Mouse (Mus musculus) myocyte (in vitro differentiated cells): ENCODE results near the gene Gan. TPM values are rescaled to one million over a fixed set of nuclear protein-coding genes. Genes with fewer than 3 reads are reported as not detected.

ENCODE experiments used
- H3K27me3 ChIP-seq: one replicate; pipeline ENCODE4 v1.6.1; 2011; ENCODE audit not compliant: control insufficient read depth, insufficient read depth, insufficient read length
- H3K36me3 ChIP-seq: one replicate; pipeline ENCODE4 v1.6.1; 2011; ENCODE audit not compliant: control insufficient read depth, insufficient read depth
- H3K4me2 ChIP-seq: one replicate; pipeline ENCODE4 v1.6.1; 2011; ENCODE audit warnings: low read depth, control low read depth
- H3K4me3 ChIP-seq: one replicate; pipeline ENCODE4 v1.5.1; 2011; ENCODE audit warnings: mild to moderate bottlenecking, control low read depth, moderate library complexity
- H3K79me2 ChIP-seq: one replicate; pipeline ENCODE4 v1.6.1; 2011; ENCODE audit not compliant: control insufficient read depth, insufficient read depth
- H3ac ChIP-seq: one replicate; pipeline ENCODE4 v1.6.1; 2011; ENCODE audit not compliant: control insufficient read depth, insufficient read length
- CEBPB ChIP-seq: IDR thresholded peaks from 2 replicates; pipeline ENCODE4 v1.6.1; 2011; ENCODE audit warnings: mild to moderate bottlenecking, moderate library complexity; ENCODE audit not compliant: poor library complexity, insufficient read depth, severe bottlenecking
- E2F4 ChIP-seq: IDR thresholded peaks from one replicate; pipeline ENCODE4 v1.6.1; 2011; ENCODE audit warnings: mild to moderate bottlenecking, control low read depth, moderate library complexity; ENCODE audit not compliant: insufficient read depth
- MAX ChIP-seq: IDR thresholded peaks from one replicate; pipeline ENCODE4 v1.6.1; 2011; ENCODE audit warnings: low read depth, mild to moderate bottlenecking, control low read depth
- MYOD1 ChIP-seq, 3 experiments: IDR thresholded peaks; one replicate each; pipeline ENCODE4 v1.6.1; 2011; ENCODE audit warnings: control low read depth in 2 of 3, low read depth in 2 of 3, mild to moderate bottlenecking in 2 of 3, moderate library complexity in 1 of 3; ENCODE audit not compliant: insufficient read length in 2 of 3, control insufficient read depth in 1 of 3
- MYOG ChIP-seq, 3 experiments: IDR thresholded peaks; one replicate each; pipeline ENCODE4 v1.6.1; 2011; ENCODE audit warnings: control low read depth in 2 of 3, low read depth in 2 of 3, mild to moderate bottlenecking in 2 of 3; ENCODE audit not compliant: insufficient read length in 2 of 3, control insufficient read depth in 1 of 3, insufficient read depth in 1 of 3
- POLR2A ChIP-seq: IDR thresholded peaks from one replicate; pipeline ENCODE4 v1.6.1; 2011; ENCODE audit warnings: low read depth, mild to moderate bottlenecking, control low read depth, moderate library complexity; ENCODE audit not compliant: insufficient read length
- POLR2AphosphoS2 ChIP-seq: IDR thresholded peaks from one replicate; pipeline ENCODE4 v1.6.1; 2011; ENCODE audit warnings: low read depth, control low read depth; ENCODE audit not compliant: insufficient read length
- REST ChIP-seq: IDR thresholded peaks from one replicate; pipeline ENCODE4 v1.6.1; 2011; ENCODE audit warnings: mild to moderate bottlenecking, control low read depth, moderate library complexity; ENCODE audit not compliant: insufficient read depth, insufficient read length
- SRF ChIP-seq: IDR thresholded peaks from one replicate; pipeline ENCODE4 v1.6.1; 2011; ENCODE audit warnings: low read depth; ENCODE audit not compliant: control insufficient read depth, insufficient read length
- TCF12 ChIP-seq: IDR thresholded peaks from one replicate; pipeline ENCODE4 v1.6.1; 2011; ENCODE audit warnings: mild to moderate bottlenecking, control low read depth; ENCODE audit not compliant: poor library complexity, insufficient read depth, severe bottlenecking
- TCF3 ChIP-seq: IDR thresholded peaks from one replicate; pipeline ENCODE4 v1.6.1; 2011; ENCODE audit warnings: low read depth, control low read depth; ENCODE audit not compliant: insufficient read length
- USF1 ChIP-seq: IDR thresholded peaks from one replicate; pipeline ENCODE4 v1.6.1; 2011; ENCODE audit warnings: low read depth, mild to moderate bottlenecking, control low read depth, moderate library complexity
- polyA plus RNA-seq: library from polyadenylated mRNA; unstranded; fragments of >200 nt; fragmentation: generic; extraction: Trizol; gene quantifications from one replicate; pipeline ENCODE4 v1.2.1, GENCODE M21; 2012; ENCODE audit warnings: missing spikeins

The Gan gene
- polyA plus RNA-seq, 1 experiment, result 3.7 TPM

- Histone ChIP-seq H3K79me2 (peaks cover 18% of the 10 kb centered on the region), H3K36me3 (no peaks in the 10 kb centered on the region), H3ac (no peak overlapping the region), H3K4me2 (no peak overlapping the region), H3K4me3 (no peak overlapping the region), H3K27me3 (no peaks in the 10 kb centered on the region)
- TF ChIP-seq MYOD1 (IDR thresholded peaks at IDR 0.05; ENCODE audit: control insufficient read depth in 1 of 3, insufficient read length in 2 of 3, low read depth in 2 of 3) (peak in 2 of 3 experiments; percentile 26 to 70), POLR2A (no peak)
Measured at GRCm38 (mm10) chr8:117166515-117166914, 8.6 kb downstream of the Gan start.

GRCm38 (mm10) chr8:117167243-117167883 lies 9.4 kb downstream of the Gan start:
- H3K27me3 ChIP-seq, result no peaks in the 10 kb centered on the region
- H3K36me3 ChIP-seq, result no peaks in the 10 kb centered on the region
- no peak overlapping the region for H3ac ChIP-seq
- H3K4me3 ChIP-seq, result no peak overlapping the region
- H3K4me2 ChIP-seq, result no peak overlapping the region
- TF ChIP-seq MAX (no peak), MYOG (IDR thresholded peaks at IDR 0.05; ENCODE audit: control insufficient read depth in 1 of 3, insufficient read depth in 1 of 3, insufficient read length in 2 of 3, low read depth in 2 of 3) (no peak), CEBPB (no peak), POLR2AphosphoS2 (no peak), MYOD1 (IDR thresholded peaks at IDR 0.05; ENCODE audit: control insufficient read depth in 1 of 3, insufficient read length in 2 of 3, low read depth in 2 of 3) (no peak), TCF12 (no peak), TCF3 (no peak), USF1 (no peak), SRF (no peak), POLR2A (no peak), REST (no peak), E2F4 (no peak)
- H3K79me2 ChIP-seq, result peaks cover 10% of the 10 kb centered on the region

- Histone ChIP-seq H3K27me3 (no peaks in the 10 kb centered on the region), H3K79me2 (peaks cover 6% of the 10 kb centered on the region), H3K4me3 (no peak overlapping the region), H3K4me2 (peak overlapping the region; percentile 16), H3ac (no peak overlapping the region), H3K36me3 (no peaks in the 10 kb centered on the region)
- TF ChIP-seq MYOD1 (IDR thresholded peaks at IDR 0.05; ENCODE audit: control insufficient read depth in 1 of 3, insufficient read length in 2 of 3, low read depth in 2 of 3), result peak in 1 of 3 experiments; percentile 37
- TF ChIP-seq E2F4, result no peak
- no peak for TF ChIP-seq CEBPB
- no peak for TF ChIP-seq REST
- TF ChIP-seq MYOG (IDR thresholded peaks at IDR 0.05; ENCODE audit: control insufficient read depth in 1 of 3, insufficient read depth in 1 of 3, insufficient read length in 2 of 3, low read depth in 2 of 3), result peak in 1 of 3 experiments; percentile 72
- TF ChIP-seq POLR2AphosphoS2, result no peak
Measured at GRCm38 (mm10) chr8:117168378-117168777, 10.4 kb downstream of the Gan start.

- Histone ChIP-seq H3K4me2 (no peak overlapping the region), H3K36me3 (no peaks in the 10 kb centered on the region), H3K4me3 (no peak overlapping the region)
Measured at GRCm38 (mm10) chr8:117171826-117172225, 13.9 kb downstream of the Gan start.

GRCm38 (mm10) chr8:117172904-117173303 lies 15.0 kb downstream of the Gan start:
- Histone ChIP-seq H3K4me3 (no peak overlapping the region), H3ac (no peak overlapping the region), H3K79me2 (peaks cover 5% of the 10 kb centered on the region), H3K27me3 (no peaks in the 10 kb centered on the region), H3K36me3 (peaks cover 4% of the 10 kb centered on the region), H3K4me2 (no peak overlapping the region)
- TF ChIP-seq REST, result no peak
- no peak for TF ChIP-seq MAX
- TF ChIP-seq POLR2A, result no peak
- no peak for TF ChIP-seq USF1
- no peak for TF ChIP-seq TCF3
- no peak for TF ChIP-seq MYOD1 (IDR thresholded peaks at IDR 0.05; ENCODE audit: control insufficient read depth in 1 of 3, insufficient read length in 2 of 3, low read depth in 2 of 3)
- no peak for TF ChIP-seq TCF12

More at GRCm38 (mm10) chr8:117171826-117172225, 13.9 kb downstream of the Gan start:
- Histone ChIP-seq H3ac (no peak overlapping the region), H3K79me2 (peaks cover 5% of the 10 kb centered on the region), H3K27me3 (no peaks in the 10 kb centered on the region)
- TF ChIP-seq MYOD1 (IDR thresholded peaks at IDR 0.05; ENCODE audit: control insufficient read depth in 1 of 3, insufficient read length in 2 of 3, low read depth in 2 of 3) (no peak), CEBPB (no peak), POLR2AphosphoS2 (no peak), SRF (no peak), E2F4 (no peak), MYOG (IDR thresholded peaks at IDR 0.05; ENCODE audit: control insufficient read depth in 1 of 3, insufficient read depth in 1 of 3, insufficient read length in 2 of 3, low read depth in 2 of 3) (no peak), TCF12 (no peak), MAX (no peak), REST (no peak), USF1 (no peak), TCF3 (no peak), POLR2A (no peak)
